Mouse (Mus musculus) heart, embryonic 11.5 days (tissue): ENCODE results near the gene Tpgs1. TPM values are rescaled to one million over a fixed set of nuclear protein-coding genes. Genes with fewer than 3 reads are reported as not detected.

ENCODE experiments used
- ATAC-seq: fragments of 200-750 bp; cut with Nextera tagmentation; replicated peaks from 2 replicates; pipeline ENCODE4 v1.8.0; 2017; ENCODE audit warnings: moderate library complexity; ENCODE audit not compliant: insufficient number of reproducible peaks, low FRiP score, low TSS enrichment
- H3K27ac ChIP-seq: fragments of 300-500 bp; sonication (generic); 2 replicates; pipeline ENCODE4 v1.5.1; 2014; ENCODE audit warnings: mild to moderate bottlenecking, low read depth, low read length
- H3K27me3 ChIP-seq: fragments of 300-500 bp; sonication (generic); 2 replicates; pipeline ENCODE4 v1.6.1; 2014; ENCODE audit warnings: mild to moderate bottlenecking, low read length, mixed read lengths; ENCODE audit not compliant: control insufficient read depth, insufficient read depth
- H3K36me3 ChIP-seq: fragments of 300-500 bp; sonication (generic); 2 replicates; pipeline ENCODE4 v1.6.1; 2014; ENCODE audit warnings: mild to moderate bottlenecking, low read length, moderate library complexity, mixed read lengths; ENCODE audit not compliant: control insufficient read depth, insufficient read depth
- H3K4me1 ChIP-seq: fragments of 300-500 bp; sonication (generic); 2 replicates; pipeline ENCODE4 v1.6.1; 2014; ENCODE audit warnings: low read length; ENCODE audit not compliant: control insufficient read depth, insufficient read depth
- H3K4me2 ChIP-seq: fragments of 300-500 bp; sonication (generic); 2 replicates; pipeline ENCODE4 v1.6.1; 2014; ENCODE audit warnings: mild to moderate bottlenecking, moderate library complexity
- H3K4me3 ChIP-seq: fragments of 300-500 bp; sonication (generic); 2 replicates; pipeline ENCODE4 v1.5.1; 2014; ENCODE audit warnings: low read depth, low read length
- H3K9ac ChIP-seq: fragments of 300-500 bp; sonication (generic); 2 replicates; pipeline ENCODE4 v1.6.1; 2014; ENCODE audit warnings: mild to moderate bottlenecking, low read depth, low read length, moderate library complexity
- H3K9me3 ChIP-seq: fragments of 300-500 bp; sonication (generic); replicated peaks from 2 replicates; pipeline ENCODE4 v1.6.1; 2016; ENCODE audit warnings: low read length; ENCODE audit not compliant: control insufficient read depth
- WGBS: fragments of 180-500 bp; shearing (Covaris S2); extraction: QIAGEN DNeasy Blood & Tissue Kit; methylation state at CpG from one replicate; pipeline ENCODE4 v1.1.7; 2014; ENCODE audit not compliant: insufficient replicate concordance; 5-methylcytosine and 5-hydroxymethylcytosine counted together
- polyA plus RNA-seq: library from polyadenylated mRNA; unstranded; fragments of >200 nt; fragmentation: Nextera tagmentation; extraction: Ambion mirVana; gene quantifications from 2 replicates; pipeline ENCODE4 v1.2.1, GENCODE M21; 2014

Tpgs1 gene
- polyA plus RNA-seq, 1 experiment from 2014 or later, result 48.6 TPM

- no peaks in the 10 kb centered on the region; the same call in 1 of the 2 replicates for H3K9me3 ChIP-seq
- H3K36me3 ChIP-seq, result peaks cover 8% of the 10 kb centered on the region; the same call in 1 of the 2 replicates
- 69% methylated on average over 12 of the region's 12 CpGs for WGBS
- no peak overlapping the region for H3K27ac ChIP-seq
- H3K9ac ChIP-seq, result no peak overlapping the region
- H3K27me3 ChIP-seq, result no peaks in the 10 kb centered on the region
- ATAC-seq, result no peak
- H3K4me3 ChIP-seq, result no peak overlapping the region
- H3K4me1 ChIP-seq, result peaks cover 16% of the 10 kb centered on the region
- no peak overlapping the region for H3K4me2 ChIP-seq
Measured at GRCm38 (mm10) chr10:79693580-79694378, 24.6 kb downstream of the Tpgs1 start.

GRCm38 (mm10) chr10:79694379-79694655, 25.1 kb downstream of the Tpgs1 start:
- Histone ChIP-seq H3K4me3 (no peak overlapping the region), H3K4me1 (peaks cover 16% of the 10 kb centered on the region), H3K9ac (no peak overlapping the region), H3K4me2 (no peak overlapping the region), H3K9me3 (no peaks in the 10 kb centered on the region; the same call in 1 of the 2 replicates), H3K27me3 (no peaks in the 10 kb centered on the region), H3K36me3 (peaks cover 4% of the 10 kb centered on the region; the same call in 1 of the 2 replicates), H3K27ac (no peak overlapping the region)
- 75% methylated on average over 6 of the region's 6 CpGs for WGBS
- ATAC-seq, result no peak

DNA sequence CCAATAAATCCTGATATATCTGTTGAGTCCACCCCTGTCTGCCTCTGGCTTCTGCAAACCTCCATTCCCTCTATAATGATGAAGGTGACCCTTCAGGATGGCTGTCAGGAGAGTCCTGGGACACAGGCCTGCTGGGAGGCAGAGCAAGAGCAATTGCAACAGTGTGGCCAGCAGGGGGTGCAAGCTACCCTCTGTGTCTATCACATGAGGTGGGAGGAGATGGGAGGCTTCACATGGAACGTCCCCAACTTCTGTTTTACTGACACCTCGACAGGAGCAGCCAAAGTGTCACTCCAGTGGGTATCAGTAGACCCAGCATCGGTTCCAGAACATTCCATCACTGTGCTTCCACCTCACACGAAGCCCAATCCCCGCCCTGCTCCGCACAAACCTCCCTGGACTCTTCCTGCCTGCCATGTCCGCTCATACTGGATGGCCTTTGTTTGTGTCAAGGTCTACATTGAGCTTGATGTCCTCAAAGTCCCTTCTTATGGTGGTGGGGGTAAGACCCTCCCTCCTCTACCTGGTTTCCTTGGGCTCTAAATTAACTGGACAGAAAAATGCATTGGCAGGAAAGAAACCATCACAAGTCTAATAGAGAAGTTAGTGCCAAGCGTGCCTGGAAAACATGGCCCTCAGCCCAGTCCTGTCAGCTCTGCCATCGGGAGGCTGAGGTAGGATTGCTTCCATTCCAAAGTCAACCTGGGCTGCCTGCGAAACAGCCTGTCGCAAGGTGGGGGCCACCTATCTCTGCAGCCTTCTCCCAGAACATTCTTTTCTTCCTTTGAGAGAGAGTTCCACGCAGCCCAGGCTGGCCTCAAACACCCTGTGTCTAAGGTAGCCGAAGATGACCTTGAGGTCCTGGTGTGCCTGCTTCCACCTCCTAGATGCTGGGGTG, 26.3 kb downstream of the Tpgs1 start:
- WGBS, result 60% methylated on average over 13 of the region's 13 CpGs
- Histone ChIP-seq H3K27ac (peak overlapping the region; percentile 57), H3K9me3 (no peaks in the 10 kb centered on the region; the same call in 1 of the 2 replicates), H3K4me1 (peaks cover 16% of the 10 kb centered on the region), H3K9ac (no peak overlapping the region), H3K36me3 (peaks cover 4% of the 10 kb centered on the region; the same call in 1 of the 2 replicates), H3K27me3 (no peaks in the 10 kb centered on the region), H3K4me3 (no peak overlapping the region), H3K4me2 (peak overlapping the region; percentile 34)
- ATAC-seq, result no peak

DNA sequence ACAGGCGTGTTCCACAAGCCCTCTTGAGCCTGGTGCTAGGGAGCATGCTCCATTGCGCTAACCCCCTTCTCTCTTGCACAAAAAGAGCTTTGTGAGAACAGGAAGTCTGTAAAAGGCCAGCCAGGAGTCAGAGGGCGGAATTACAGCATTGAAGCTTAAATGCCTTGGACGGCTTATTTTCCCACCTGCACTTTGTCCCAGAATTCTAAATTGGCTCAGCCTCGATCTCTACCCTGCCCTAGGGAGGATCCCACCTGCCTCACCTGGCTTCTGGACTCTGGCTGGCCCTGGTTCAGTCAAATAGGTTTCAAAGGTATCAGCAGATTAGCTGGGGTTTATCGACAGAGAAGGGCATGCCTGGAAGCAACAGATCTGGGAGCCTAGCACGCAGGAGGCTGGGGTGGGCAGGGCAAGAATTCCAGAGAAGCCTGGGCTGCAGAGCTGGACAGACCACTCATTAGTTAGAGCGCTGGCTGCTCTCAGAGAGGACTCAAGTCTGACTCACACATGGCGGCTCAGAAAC, 27.0 kb downstream of the Tpgs1 start:
- Histone ChIP-seq H3K4me3 (no peak overlapping the region), H3K9ac (no peak overlapping the region), H3K27ac (peak overlapping the region; percentile 57), H3K27me3 (no peaks in the 10 kb centered on the region), H3K9me3 (no peaks in the 10 kb centered on the region; the same call in 1 of the 2 replicates), H3K4me2 (peak overlapping the region; percentile 34; the same call in 1 of the 2 replicates), H3K36me3 (peaks cover 4% of the 10 kb centered on the region; the same call in 1 of the 2 replicates), H3K4me1 (peaks cover 23% of the 10 kb centered on the region)
- no peak for ATAC-seq
- 40% methylated on average over 9 of the region's 9 CpGs for WGBS

GRCm38 (mm10) chr10:79697916-79698315, 28.7 kb downstream of the Tpgs1 start:
- H3K27ac ChIP-seq, result no peak overlapping the region
- H3K4me2 ChIP-seq, result no peak overlapping the region
- H3K9me3 ChIP-seq, result no peaks in the 10 kb centered on the region
- peaks cover 31% of the 10 kb centered on the region for H3K4me1 ChIP-seq
- 77% methylated on average over 6 of the region's 6 CpGs for WGBS
- no peak for ATAC-seq
- no peaks in the 10 kb centered on the region for H3K36me3 ChIP-seq
- H3K9ac ChIP-seq, result no peak overlapping the region
- H3K4me3 ChIP-seq, result no peak overlapping the region
- no peaks in the 10 kb centered on the region for H3K27me3 ChIP-seq

DNA sequence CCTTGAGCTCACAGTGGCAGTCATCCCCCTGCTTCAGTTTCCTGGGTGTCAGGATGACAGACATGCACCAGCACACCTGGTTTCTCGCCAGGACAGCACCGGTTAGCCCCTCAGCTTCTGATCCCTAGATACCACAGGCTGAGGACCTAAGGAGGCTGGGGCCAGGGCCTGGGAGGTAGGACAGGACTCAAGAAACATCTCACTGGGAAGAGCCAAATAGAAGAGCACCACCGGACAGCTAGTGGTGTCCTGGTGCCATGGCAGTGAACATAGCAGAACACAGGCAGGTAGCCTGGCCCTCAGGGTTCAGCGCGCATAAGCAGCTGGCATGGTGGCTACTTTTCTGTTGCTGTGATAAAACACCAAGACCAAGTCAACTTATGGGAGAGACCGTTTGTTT, 29.3 kb downstream of the Tpgs1 start:
- Histone ChIP-seq H3K9ac (no peak overlapping the region), H3K4me2 (no peak overlapping the region), H3K36me3 (no peaks in the 10 kb centered on the region), H3K27ac (no peak overlapping the region), H3K9me3 (no peaks in the 10 kb centered on the region), H3K27me3 (no peaks in the 10 kb centered on the region), H3K4me1 (peaks cover 31% of the 10 kb centered on the region), H3K4me3 (no peak overlapping the region)
- WGBS, result 83% methylated on average over 6 of the region's 6 CpGs
- no peak for ATAC-seq

- no peak overlapping the region for H3K4me3 ChIP-seq
- H3K36me3 ChIP-seq, result no peaks in the 10 kb centered on the region
- ATAC-seq, result no peak
- no peaks in the 10 kb centered on the region for H3K9me3 ChIP-seq
- no peaks in the 10 kb centered on the region for H3K27me3 ChIP-seq
- H3K4me2 ChIP-seq, result peak overlapping the region; percentile 23
- 33% methylated on average over 7 of the region's 7 CpGs for WGBS
- H3K4me1 ChIP-seq, result peaks cover 29% of the 10 kb centered on the region
- H3K27ac ChIP-seq, result peak overlapping the region; percentile 80
- peak overlapping the region; percentile 52; the same call in 1 of the 2 replicates for H3K9ac ChIP-seq
Measured at GRCm38 (mm10) chr10:79700676-79701075, 31.5 kb downstream of the Tpgs1 start.

- 46% methylated on average over 10 of the region's 10 CpGs for WGBS
- ATAC-seq, result no peak
- H3K4me2 ChIP-seq, result peak overlapping the region; percentile 16; the same call in 1 of the 2 replicates
- peak overlapping the region; percentile 80 for H3K27ac ChIP-seq
- no peaks in the 10 kb centered on the region for H3K27me3 ChIP-seq
- H3K36me3 ChIP-seq, result no peaks in the 10 kb centered on the region
- no peaks in the 10 kb centered on the region for H3K9me3 ChIP-seq
- no peak overlapping the region for H3K4me3 ChIP-seq
- H3K4me1 ChIP-seq, result peaks cover 31% of the 10 kb centered on the region
- H3K9ac ChIP-seq, result peak overlapping the region; percentile 49; the same call in 1 of the 2 replicates
Measured at GRCm38 (mm10) chr10:79701443-79702129, 32.4 kb downstream of the Tpgs1 start.
